Mouse (Mus musculus) heart, postnatal 0 days (tissue): ENCODE results near the gene Nacc1. TPM values are rescaled to one million over a fixed set of nuclear protein-coding genes. Genes with fewer than 3 reads are reported as not detected.

Source experiments
- ATAC-seq: fragments of 200-750 bp; cut with Nextera tagmentation; 2 replicates; pipeline ENCODE4 v1.8.0; 2017; ENCODE audit warnings: low read depth, moderate number of reproducible peaks, moderate library complexity; ENCODE audit not compliant: insufficient read depth
- DNase-seq: peaks from one replicate; pipeline ENCODE4 v3.0.0-alpha.2; 2016; ENCODE audit warnings: low spot score
- H3K27ac ChIP-seq: fragments of 300-500 bp; sonication (generic); 2 replicates; pipeline ENCODE4 v1.5.1; 2014; ENCODE audit warnings: low read depth, mild to moderate bottlenecking
- H3K27me3 ChIP-seq: fragments of 300-500 bp; sonication (generic); 2 replicates; pipeline ENCODE4 v1.6.1; 2014; ENCODE audit warnings: low read length, mixed read lengths; ENCODE audit not compliant: control insufficient read depth, insufficient read depth
- H3K36me3 ChIP-seq: fragments of 300-500 bp; sonication (generic); replicated peaks from 2 replicates; pipeline ENCODE4 v1.6.1; 2014; ENCODE audit warnings: low read length, mixed read lengths; ENCODE audit not compliant: control insufficient read depth, insufficient read depth
- H3K4me1 ChIP-seq: fragments of 300-500 bp; sonication (generic); 2 replicates; pipeline ENCODE4 v1.6.1; 2014; ENCODE audit warnings: antibody characterized with exemption; ENCODE audit not compliant: control insufficient read depth, insufficient read depth
- H3K4me2 ChIP-seq: fragments of 300-500 bp; sonication (generic); 2 replicates; pipeline ENCODE4 v1.6.1; 2014; ENCODE audit warnings: low read depth, mild to moderate bottlenecking, low read length, moderate library complexity
- H3K4me3 ChIP-seq: fragments of 300-500 bp; sonication (generic); 2 replicates; pipeline ENCODE4 v1.5.1; 2014; ENCODE audit warnings: low read depth, low read length
- H3K9ac ChIP-seq: fragments of 300-500 bp; sonication (generic); replicated peaks from 2 replicates; pipeline ENCODE4 v1.6.1; 2014; ENCODE audit warnings: low read depth, low read length, mixed read lengths
- H3K9me3 ChIP-seq: fragments of 300-500 bp; sonication (generic); replicated peaks from 2 replicates; pipeline ENCODE4 v1.6.1; 2016; ENCODE audit warnings: low read length; ENCODE audit not compliant: control insufficient read depth
- CTCF ChIP-seq: IDR thresholded peaks from 2 replicates; pipeline ENCODE4 v1.5.1; 2016; ENCODE audit warnings: antibody characterized with exemption, control low read depth, low read depth
- EP300 ChIP-seq: IDR thresholded peaks from 2 replicates; pipeline ENCODE4 v1.6.1; 2016; ENCODE audit warnings: antibody characterized with exemption, low read depth
- WGBS: fragments of 180-500 bp; shearing (Covaris S2); extraction: QIAGEN DNeasy Blood & Tissue Kit; methylation state at CpG from one replicate; pipeline ENCODE4 v1.1.7; 2014; 5-methylcytosine and 5-hydroxymethylcytosine counted together
- polyA plus RNA-seq: library from polyadenylated mRNA; unstranded; fragments of >200 nt; fragmentation: Nextera tagmentation; extraction: Ambion mirVana; gene quantifications from 2 replicates; pipeline ENCODE4 v1.2.1, GENCODE M21; 2015
- total RNA-seq: library from RNA; depleted of rRNA; stranded (reverse); fragments of >200 nt; gene quantifications from 2 replicates; pipeline ENCODE4 v1.2.3, GENCODE M21; 2014; ENCODE audit warnings: low replicate concordance

Gene Nacc1
- total and polyA plus RNA-seq, 2 experiments from 2014 or later, result 6.9 to 68.0 TPM

DNA sequence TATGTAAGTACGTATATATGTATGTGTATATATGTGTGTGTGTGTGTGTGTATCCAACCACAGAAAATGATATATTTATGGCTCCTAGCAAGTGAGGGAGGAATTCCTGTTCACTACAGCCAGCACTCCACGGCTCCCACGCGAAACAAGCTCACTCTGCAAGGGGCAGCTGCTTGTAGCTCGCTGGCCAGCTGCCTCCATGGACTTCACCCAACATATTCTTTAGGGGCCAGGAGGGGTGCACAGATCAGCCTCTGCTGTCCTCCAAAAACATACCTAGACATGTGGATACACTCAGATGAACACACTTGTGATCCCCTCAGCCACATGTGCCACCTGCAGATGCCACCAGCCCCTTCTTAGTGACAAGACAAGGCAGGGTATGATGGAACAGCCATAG, 44.9 kb upstream of the Nacc1 start:
- DNase-seq, result no peak
- Histone ChIP-seq H3K36me3 (0 out of 2 replicates have a peak, but pooled peaks cover 3% of the 10 kb centered on the region), H3K4me3 (no peak overlapping the region), H3K27ac (no peak overlapping the region), H3K27me3 (no peaks in the 10 kb centered on the region), H3K9me3 (no peaks in the 10 kb centered on the region), H3K9ac (no peak overlapping the region), H3K4me2 (no peak overlapping the region), H3K4me1 (peaks cover 62% of the 10 kb centered on the region)
- no peak for ATAC-seq
- 35% methylated on average over 5 of the region's 5 CpGs for WGBS
- TF ChIP-seq CTCF (no peak), EP300 (no peak)

DNA sequence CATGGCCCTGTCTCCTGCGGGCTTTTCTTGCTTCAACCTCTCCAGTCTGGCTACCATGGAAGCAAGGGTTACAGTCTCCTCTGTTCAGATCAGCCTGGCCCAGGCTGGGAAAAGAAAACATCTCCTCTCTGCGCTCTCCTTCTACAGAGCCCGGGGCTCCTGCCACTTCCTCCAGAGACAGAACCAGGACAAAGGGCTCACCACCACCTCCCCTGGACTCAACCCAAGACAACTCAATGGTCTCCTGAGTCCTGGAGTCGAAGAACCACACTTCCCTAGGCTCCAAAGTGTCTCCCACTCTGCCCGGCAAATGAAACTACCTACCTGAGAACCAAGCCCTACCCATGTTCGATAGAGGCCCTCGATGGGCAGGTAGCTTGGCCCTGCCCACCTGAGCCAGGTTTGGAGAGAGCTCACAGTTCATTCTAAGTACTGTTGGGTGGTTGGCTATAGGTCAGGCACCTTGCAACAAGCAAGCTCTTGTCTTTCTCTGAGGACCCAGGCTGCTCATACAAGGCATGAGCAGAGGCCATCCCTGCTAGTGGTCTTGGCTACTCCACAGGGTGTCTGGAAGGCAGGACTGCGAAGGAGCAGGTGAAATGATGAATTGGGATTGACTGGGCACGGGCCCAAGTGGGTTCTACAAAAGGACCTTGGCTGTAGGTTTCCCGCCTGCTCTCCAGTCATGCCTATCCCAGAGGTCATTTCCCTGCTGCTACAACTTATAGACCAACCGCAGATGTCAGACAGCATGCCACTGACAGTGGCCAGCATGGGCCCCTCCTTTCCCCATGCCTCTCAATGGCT, 43.9 kb upstream of the Nacc1 start:
- TF ChIP-seq EP300 (no peak), CTCF (no peak)
- no peak for ATAC-seq
- H3K27me3 ChIP-seq, result no peaks in the 10 kb centered on the region
- H3K9ac ChIP-seq, result no peak overlapping the region
- H3K27ac ChIP-seq, result peak overlapping the region; percentile 70
- H3K9me3 ChIP-seq, result no peaks in the 10 kb centered on the region
- peaks cover 11% of the 10 kb centered on the region for H3K36me3 ChIP-seq
- 0 out of 2 replicates have a peak overlapping the region, but pooled peaks have one; percentile 8 for H3K4me2 ChIP-seq
- DNase-seq, result no peak
- H3K4me3 ChIP-seq, result no peak overlapping the region
- peaks cover 58% of the 10 kb centered on the region for H3K4me1 ChIP-seq
- WGBS, result 52% methylated on average over 11 of the region's 11 CpGs

DNA sequence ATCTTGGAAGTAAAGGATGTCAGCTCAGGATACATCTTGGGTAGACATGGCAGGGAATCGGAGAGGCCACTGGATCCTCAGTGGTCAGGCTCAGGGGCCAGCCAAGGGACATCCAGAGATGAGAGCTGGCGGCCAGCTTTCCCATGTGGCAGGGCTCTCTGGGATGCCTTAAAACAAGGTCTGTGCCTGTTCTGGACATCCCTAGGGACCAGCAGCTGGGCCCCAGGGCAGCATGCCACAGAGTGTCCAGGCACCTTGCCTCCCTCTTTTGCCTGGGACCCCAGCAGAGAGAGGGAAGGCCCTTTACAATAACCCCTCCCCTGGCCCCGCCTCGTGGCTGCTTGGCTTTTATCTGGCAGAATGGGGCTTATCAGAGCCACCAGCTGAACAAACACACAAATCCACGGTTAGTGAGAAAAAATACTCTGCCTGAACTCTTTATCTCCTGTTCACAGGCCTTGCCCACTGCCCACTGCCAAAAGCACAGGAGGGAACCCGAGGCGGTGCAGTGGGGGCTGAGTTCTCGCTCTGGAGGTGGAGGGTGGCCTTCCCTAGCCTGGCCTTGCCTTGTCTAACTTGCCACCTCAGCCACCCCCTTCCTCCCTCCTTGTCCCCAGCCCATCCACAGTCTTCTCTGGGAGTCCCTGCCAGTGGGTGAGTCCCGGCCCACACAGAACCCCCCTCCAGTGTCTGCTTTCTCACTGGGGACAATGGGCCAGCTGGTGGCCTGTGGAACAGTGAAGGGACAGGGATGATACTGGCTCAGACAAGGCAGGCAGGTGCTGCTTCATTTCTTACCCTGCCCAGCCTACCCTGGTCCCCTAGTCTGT, 43.1 kb upstream of the Nacc1 start:
- no peak overlapping the region for H3K4me3 ChIP-seq
- H3K27me3 ChIP-seq, result no peaks in the 10 kb centered on the region
- 0 out of 2 replicates have a peak overlapping the region, but pooled peaks have one; percentile 8 for H3K4me2 ChIP-seq
- peaks cover 12% of the 10 kb centered on the region for H3K36me3 ChIP-seq
- peak overlapping the region; percentile 78 for H3K27ac ChIP-seq
- peak; percentile 29 for ATAC-seq
- no peak overlapping the region for H3K9ac ChIP-seq
- no peaks in the 10 kb centered on the region for H3K9me3 ChIP-seq
- TF ChIP-seq CTCF (no peak), EP300 (0 out of 2 replicates have a peak, but pooled peaks have one; percentile 63)
- peaks cover 57% of the 10 kb centered on the region for H3K4me1 ChIP-seq
- 36% methylated on average over 9 of the region's 9 CpGs for WGBS
- peak; percentile 69 for DNase-seq

DNA sequence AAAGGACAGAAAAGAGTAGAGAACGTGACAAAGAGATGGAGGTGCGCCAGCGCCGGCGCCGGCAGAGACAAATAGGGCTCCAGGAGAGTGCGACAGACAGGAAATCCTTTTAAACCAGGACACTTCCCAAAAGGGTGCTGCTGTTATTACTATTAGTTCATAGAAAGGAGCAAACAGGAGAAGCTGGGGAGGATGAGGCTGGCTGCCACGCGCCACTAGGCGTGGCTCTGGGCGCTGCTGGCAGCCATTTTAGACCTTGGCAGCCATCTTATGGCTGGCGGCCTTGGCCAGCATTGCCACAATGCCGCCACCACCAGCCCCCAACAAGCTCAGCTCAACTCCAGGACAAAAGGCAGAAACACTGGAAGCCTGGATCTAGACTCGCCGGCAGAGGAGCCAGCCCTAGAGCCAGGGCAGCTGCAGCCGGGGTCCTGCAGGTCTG, 42.3 kb upstream of the Nacc1 start:
- H3K9ac ChIP-seq, result no peak overlapping the region
- no peak overlapping the region for H3K4me3 ChIP-seq
- no peak overlapping the region for H3K4me2 ChIP-seq

DNA sequence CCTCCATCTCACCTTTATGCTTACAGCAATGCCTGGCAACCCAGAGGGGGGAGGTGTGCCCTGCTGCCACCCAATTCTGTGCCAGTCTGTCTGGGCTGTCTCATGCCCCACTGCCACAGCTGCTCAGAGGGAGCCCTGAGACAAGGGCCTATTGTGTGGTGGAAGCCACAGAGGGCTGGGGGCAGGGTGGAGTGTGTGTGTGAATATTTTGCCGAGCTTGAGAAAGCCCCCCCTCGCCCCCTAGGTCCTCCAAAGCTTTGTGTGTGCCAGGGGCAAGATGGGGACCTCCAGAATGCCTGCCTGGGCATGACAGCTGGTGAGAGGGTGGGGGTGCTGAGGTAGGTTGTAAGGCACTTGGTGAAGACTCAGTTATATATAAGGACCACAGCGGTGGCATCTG, 40.8 kb upstream of the Nacc1 start:
- H3K4me2 ChIP-seq, result no peak overlapping the region
- DNase-seq (no peak), ATAC-seq (no peak)
- TF ChIP-seq EP300, result no peak
- TF ChIP-seq CTCF, result no peak
- peaks cover 64% of the 10 kb centered on the region for H3K4me1 ChIP-seq
- H3K36me3 ChIP-seq, result peaks cover 12% of the 10 kb centered on the region
- no peak overlapping the region for H3K4me3 ChIP-seq
- H3K27me3 ChIP-seq, result no peaks in the 10 kb centered on the region
- no peak overlapping the region for H3K9ac ChIP-seq
- no peak overlapping the region for H3K27ac ChIP-seq
- WGBS, result 84% methylated on average over 3 of the region's 3 CpGs
- H3K9me3 ChIP-seq, result no peaks in the 10 kb centered on the region

More for the DNA sequence above, 42.3 kb upstream of the Nacc1 start:
- TF ChIP-seq CTCF (no peak), EP300 (no peak; the same call in 1 of the 2 replicates)
- peaks cover 58% of the 10 kb centered on the region for H3K4me1 ChIP-seq
- H3K27ac ChIP-seq, result peak overlapping the region; percentile 78
- WGBS, result 69% methylated on average over 16 of the region's 16 CpGs
- no peaks in the 10 kb centered on the region for H3K9me3 ChIP-seq
- H3K27me3 ChIP-seq, result no peaks in the 10 kb centered on the region
- peak; percentile 10; the same call in 1 of the 2 replicates for ATAC-seq
- peak; percentile 53 for DNase-seq
- H3K36me3 ChIP-seq, result peaks cover 12% of the 10 kb centered on the region
